Mouse (Mus musculus) cerebellum, postnatal 14 days (tissue): ENCODE data around the gene Gm37240.

Source experiments
- DNase-seq, 2 experiments: peaks; one replicate each; pipeline ENCODE4 v3.0.0; 2021; ENCODE audit warnings: mixed read lengths in 2 of 2

Gene Gm37240

DNA sequence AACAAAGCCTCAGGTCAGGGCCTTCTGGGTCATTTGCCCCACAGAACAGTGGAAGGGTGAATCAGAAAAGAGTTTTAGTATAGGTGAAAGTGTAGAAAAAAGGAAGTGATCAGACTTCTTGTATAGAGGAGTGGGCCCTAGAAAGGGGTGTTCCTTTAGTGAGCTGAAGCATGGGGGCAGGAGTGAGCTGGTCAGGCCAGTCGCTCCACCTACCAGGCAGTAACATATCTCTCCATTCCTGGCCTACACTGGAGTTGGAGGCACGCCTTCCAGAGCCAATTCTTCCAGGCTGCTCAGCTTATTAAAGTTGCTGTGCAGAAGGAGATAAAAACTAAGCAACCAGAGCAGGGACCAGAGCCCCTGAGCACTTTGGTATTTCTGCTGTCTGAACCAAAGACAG is 322.7 kb downstream of the Gm37240 start:
- no peak for DNase-seq

DNA sequence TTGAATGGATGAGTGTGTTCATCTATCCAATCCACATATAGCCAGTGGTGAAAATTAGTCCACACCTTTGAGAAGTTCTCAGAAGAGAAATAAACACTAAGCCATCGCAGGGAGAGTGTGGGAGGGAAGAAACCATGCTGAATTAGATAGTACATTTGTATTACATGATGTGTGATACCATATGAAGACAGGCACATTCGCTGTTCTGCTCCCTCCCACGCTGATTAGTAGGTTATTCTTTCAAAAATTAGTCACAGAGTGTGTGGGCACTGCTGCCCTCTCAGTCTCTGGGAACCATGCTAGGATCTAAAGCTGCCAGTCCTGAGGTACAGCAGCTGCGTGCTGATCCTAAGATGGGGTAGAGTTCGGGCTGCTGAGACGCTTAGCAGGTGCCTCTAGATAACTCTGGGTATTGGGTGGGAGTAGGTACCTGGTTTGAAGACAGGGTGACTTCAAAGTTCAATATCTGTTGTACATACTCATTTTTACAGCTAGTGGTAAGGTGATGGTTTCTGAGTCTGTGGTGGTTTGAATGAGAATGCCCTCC is 333.5 kb downstream of the Gm37240 start:
- no peak for DNase-seq

DNA sequence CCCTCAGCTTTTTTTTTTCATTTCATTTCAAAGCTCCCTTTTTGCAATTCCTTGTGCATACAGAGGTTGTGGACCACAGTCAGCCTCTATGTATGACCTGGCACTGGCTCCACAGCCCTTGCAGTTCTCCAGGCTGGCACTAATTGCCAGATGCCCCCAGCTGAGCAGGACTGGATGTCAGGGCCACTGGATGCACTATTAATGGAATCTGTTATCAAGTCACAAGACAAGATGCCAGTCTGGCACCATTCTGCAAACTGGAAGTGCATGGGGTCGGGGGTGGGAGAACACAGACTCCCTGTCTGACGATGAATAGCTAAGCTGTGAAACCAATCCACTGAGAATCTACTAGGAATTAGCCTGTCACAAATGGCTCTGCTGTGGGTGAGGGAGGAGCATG is 336.0 kb downstream of the Gm37240 start:
- DNase-seq, result peak in 1 of 2 experiments; percentile 29

GRCm38 (mm10) chr3:85550312-85550711 is 337.0 kb downstream of the Gm37240 start:
- no peak for DNase-seq

DNA sequence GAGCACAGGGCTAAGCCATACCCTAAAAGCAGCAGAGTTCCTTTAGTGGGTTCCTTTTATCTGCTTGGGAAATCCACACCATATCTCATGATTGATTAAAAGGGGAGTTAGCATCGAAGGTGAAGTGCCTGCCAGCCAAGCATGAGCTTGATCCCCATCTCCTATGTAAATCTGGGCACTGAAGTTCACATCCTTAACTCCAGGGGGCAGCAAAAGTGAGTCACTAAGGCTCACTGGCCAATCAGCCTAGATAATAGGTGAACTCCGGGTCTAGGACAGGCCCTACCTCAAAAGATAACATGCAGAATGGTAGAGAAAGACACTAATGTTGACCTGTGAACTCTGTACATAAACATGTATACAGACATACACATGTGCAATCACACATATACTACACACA is 343.7 kb downstream of the Gm37240 start:
- peak in 1 of 2 experiments; percentile 33 for DNase-seq

DNA sequence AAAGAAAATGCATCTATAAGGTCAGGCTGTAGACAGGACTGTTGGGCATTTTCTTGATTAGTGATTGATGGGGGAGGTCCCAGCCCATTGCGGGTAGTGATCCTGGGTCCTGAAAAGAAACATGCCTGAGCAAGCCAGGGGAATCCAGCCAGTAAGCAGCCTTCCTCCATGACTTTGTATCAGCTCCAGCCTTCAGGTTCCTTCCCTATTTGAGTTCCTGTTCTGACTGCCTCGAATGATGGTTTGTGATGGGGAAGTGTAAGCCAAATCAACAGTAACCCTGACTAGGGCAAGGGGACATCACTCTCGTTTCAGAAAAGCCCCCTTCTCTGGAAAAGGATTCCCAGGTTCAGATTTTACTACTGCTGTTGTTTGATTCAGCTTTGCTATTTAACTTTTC is 344.6 kb downstream of the Gm37240 start:
- no peak for DNase-seq

DNA sequence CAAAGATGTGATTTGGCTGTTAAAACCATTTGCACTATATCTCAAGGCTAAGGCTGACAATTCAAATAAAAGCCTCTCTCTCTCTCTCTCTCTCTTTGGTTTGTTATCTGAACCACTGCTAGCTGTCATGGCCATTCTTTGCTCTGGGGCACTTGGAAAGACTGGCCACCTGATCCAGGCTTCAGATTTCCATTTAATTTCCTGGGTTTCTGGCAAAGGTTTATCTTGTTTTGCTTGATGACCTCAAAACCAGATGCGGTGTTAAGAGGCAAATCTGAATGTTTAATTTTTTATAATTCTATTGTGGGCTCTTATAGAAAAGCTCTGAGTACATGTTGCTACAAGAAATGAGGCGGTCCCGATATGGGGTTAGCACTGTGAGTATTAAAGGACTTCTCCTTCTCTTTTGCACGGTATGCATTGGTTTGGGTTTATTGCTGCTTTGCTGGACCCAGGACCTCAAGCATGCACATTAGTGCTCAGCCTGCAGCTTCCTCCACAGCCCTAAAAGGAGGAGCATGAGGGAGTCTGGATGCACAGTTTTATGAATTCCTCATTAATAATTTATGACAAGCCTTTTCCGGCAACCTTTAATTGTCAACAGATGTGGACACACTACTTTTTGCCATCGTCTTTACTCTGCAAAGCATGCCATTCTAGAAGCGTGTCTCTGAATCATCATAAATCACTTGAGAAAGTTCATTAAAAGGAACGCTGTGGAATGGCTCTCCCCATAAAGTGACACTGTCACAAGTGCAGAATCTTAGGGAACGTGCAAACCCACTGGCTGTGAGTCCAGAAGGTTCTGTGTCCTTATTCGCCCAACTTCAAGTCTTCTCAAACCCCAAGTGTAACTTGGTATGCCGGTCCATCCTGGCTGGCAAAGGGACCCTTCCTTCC is 351.4 kb downstream of the Gm37240 start:
- DNase-seq, result no peak

DNA sequence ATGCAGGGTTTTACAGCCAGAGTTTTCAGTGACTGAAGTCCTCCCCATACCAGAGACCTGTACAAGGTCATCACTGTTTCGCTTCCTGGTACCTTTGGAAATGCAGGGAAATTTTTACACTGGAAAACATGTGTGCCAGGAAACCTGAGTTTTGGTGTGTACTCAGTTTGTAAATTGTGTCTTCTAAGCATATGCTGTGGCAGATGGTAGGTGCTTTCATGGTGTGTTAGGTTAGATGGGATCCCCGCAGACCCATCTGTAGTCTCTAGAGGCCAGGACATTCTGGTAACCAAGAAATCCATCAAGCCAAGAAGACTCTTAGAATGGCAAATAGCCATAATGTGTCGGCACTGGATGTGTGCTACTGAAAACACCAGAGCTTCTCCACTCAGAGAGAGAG is 352.3 kb downstream of the Gm37240 start:
- DNase-seq, result peak in 1 of 2 experiments; percentile 59

DNA sequence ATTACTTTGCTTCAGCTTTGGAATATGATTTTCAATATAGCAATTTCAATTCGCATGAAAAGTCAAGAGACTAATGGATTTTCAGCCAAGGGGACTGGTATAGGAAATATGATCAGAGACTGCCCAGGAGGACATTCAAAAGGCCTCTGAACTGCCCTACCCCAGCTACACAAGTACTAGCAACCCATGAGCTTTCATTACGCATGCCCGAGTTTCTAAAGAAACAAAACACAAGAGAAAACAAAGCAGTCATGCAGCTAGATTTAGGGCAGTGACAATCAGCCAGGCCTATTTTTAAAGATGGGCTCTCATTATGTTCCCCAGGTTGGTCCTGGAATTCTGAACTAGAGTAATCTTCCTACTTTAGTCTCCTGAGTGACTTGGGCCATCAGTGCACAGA is 354.9 kb downstream of the Gm37240 start:
- no peak for DNase-seq

- no peak for DNase-seq
Observed at GRCm38 (mm10) chr3:85530601-85531161, 356.6 kb downstream of the Gm37240 start.

DNA sequence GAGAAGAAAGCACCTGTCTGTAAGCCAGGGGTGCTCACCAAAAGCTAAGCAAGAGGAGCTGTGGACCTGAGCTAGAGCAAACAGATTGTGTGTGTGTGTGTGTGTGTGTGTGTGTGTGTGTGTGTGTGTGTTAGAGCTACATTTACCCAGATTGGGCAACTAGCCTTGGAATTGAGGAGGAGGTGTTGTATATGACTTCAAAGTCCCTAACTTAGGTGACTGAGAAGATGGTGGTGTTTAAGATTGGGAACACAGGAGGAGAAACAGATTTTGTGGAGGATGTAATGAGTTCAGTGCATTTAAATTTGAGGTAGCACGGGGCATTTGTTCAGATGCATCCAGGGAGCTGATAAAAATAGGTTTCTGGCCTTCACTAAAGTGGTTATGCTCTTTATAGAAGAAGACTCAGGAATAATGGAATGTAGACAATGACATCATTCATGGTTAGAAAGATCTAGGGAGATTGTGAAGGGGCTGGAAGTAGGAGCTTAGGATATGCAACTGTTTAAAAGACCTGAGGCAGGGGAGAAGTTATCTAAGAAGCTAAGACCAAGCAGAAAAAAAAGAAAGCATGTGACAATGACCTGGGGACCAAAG is 365.9 kb downstream of the Gm37240 start:
- no peak for DNase-seq

DNA sequence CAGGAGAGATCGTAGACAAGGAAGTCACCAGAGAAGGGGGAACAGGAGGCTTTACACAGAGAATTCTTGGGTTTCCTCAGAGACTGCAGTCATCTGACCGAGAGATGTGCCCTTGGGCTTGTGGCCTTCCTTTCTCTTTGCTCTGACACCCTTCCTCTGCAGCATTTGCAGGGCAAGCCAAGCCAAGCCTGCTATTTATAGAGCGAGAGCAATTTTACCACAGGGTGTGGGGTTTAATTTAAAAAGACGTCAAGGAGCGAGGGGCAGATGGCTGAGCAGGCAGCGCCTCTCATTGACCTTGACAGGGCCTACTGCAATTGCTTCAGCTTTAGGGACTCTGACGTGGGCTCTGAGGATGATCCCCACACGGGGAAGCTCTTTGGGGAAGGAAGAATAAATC is 368.6 kb downstream of the Gm37240 start:
- DNase-seq, result peak; percentile 47 to 69

DNA sequence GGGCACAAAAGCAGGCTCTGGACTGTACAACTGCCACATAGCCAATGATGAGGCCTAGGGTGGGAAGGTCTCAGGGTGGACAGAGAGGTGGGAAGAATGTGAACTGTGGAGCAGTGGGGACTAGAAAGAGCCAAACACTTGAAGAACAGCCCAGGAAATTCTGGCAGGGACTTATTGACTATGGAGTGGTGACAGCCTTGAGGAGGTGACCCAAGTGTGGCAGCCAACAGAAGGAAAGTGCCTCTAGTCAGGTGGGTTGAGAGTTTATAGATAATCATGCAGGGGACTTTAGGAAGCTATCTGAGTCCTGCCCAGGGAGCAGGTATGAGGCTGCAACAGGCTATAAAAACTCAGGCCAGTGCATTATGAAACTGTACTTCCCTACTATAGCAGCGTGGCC is 369.2 kb downstream of the Gm37240 start:
- DNase-seq, result no peak

DNA sequence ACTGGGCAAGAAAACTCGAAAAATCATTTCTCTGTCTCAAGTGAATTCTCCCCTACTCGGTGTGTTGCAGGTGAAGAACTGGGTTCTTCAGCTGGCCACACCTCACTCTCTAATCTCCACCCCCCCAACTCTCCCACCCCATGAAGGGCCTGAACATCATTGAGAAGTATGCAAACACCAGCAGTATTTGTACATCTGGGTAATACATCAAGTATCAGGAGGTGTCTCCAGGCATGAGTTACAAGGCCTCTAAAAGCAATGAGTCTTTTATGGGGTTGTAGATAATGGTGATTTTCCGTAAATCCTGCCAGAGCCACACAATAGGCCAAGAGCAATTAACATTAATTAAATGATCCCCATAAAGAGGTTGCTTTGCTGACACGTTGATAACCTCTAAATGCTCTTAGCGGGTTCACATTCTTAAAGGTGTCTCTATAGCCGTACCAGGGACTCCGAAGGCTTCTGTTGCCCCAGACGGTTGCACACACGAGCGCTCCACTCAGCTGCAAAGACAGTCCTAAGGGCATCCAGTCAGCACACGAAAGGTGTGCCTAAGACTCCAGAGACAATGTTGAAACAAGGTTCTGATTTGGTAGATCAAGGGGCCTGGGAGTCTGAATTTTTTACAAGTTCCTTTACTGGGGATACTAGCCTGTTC is 370.4 kb downstream of the Gm37240 start:
- DNase-seq, result no peak

- peak in 1 of 2 experiments; percentile 25 for DNase-seq
Observed at GRCm38 (mm10) chr3:85514700-85515099, 372.6 kb downstream of the Gm37240 start.

DNA sequence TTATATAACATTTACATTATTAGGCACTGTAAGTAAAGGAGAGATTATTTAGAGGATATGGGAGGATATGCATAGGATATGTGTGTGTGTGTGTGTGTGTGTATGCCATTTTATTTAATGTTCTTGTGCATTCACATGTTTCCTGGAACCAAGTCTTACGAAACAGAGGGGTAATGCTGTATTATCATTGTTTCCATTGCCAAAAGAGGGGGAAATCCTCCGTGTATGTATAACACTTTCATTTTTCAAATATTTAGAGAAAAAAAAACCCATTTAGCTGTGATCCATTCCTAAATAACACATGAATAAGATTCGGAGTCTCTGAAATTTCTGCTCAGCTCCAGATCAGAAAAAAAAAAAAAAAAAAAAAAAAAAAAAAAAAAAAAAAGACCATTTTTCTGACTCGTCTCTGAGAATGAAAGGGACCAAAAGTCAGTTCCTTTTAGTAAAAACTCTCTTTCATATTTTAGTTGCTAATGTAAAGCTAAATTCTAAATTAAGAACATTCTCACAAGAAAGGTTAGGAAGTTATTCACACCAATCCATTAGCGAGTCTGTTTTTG is 378.5 kb downstream of the Gm37240 start:
- DNase-seq, result no peak

- DNase-seq, result no peak
Observed at GRCm38 (mm10) chr3:85500096-85500495, 387.2 kb downstream of the Gm37240 start.

- no peak for DNase-seq
Observed at GRCm38 (mm10) chr3:85496146-85496545, 391.2 kb downstream of the Gm37240 start.

- no peak for DNase-seq
Observed at GRCm38 (mm10) chr3:85493796-85494195, 393.5 kb downstream of the Gm37240 start.

DNA sequence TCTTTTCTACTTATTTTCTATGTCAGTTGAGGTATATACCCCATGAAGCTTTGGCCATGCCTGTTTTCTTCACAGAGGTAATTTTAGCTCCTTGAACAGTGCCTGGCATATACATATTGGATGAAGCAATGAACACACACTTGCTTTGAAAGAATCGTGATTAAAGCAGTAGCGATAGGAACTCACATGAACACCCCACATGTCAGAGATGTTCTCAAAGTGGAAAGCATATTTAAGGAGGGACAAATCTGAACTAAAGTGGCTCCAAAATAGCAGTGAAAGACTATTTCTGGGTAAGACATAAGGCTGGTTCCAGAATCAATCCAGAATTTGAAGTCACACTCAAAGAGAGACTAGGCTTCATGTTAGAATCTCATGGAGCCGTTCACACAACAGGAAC is 397.1 kb downstream of the Gm37240 start:
- DNase-seq, result no peak

DNA sequence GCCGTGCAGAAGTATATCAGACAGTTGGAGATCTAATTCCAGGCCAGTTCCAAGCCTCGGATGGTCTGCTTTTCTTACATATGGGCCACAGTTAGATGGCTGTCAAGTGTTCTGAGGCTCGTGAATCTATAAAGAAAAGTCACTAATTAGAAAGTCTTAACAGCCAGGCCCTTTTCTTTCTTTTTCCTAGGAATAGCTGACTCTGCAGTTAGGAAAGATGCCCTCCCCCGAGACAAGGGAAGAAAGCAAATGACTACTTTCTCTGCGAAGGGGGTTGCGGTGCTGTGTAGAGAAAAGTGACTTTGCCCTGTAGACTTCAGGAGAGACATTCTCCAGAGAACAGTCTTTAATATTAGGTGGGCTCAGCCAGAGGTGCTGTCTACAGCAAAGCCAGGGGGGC is 399.9 kb downstream of the Gm37240 start:
- DNase-seq, result no peak

GRCm38 (mm10) chr3:85485536-85486190 is 401.7 kb downstream of the Gm37240 start:
- peak; percentile 82 to 93 for DNase-seq
